In genomic region chr16:58005740-58006139, GRCm38 (mm10) we compare ENCODE assay signal across 31 mouse cellular contexts.
A peak's percentile ranks its signal among the peaks of the same experiment; 100 is the strongest.
DNase-seq lines count a peak whose midpoint lies in the region; ATAC-seq and TF ChIP-seq lines count a peak whose summit lies in the region.
"Had no signal": no experiment of that assay in that cellular context is flagged by ENCODE, and none has a peak within 500 bp of the region (broad histone marks: within the 10 kb centered on the region; RNA-seq: fewer than 3 reads in every experiment).

No protein-coding gene starts in this region.

- ATAC-seq in forebrain, embryonic 13.5 days, result peak; percentile 58; the same call in 1 of the 2 replicates
- no peak for ATAC-seq in forebrain, embryonic 12.5 days (ENCODE audit: low FRiP score)
- peak; percentile 81 for ATAC-seq in forebrain, postnatal 0 days
- ATAC-seq: intestine, embryonic 16.5 days; liver, embryonic 12.5 days; liver, postnatal 0 days; midbrain, embryonic 16.5 days had no signal

- no peaks in the 10 kb centered on the region for H3K27me3 ChIP-seq in forebrain, embryonic 13.5 days
- no peaks in the 10 kb centered on the region for H3K27me3 ChIP-seq in forebrain, embryonic 12.5 days
- no peaks in the 10 kb centered on the region for H3K27me3 ChIP-seq in forebrain, postnatal 0 days (ENCODE audit: insufficient read depth, low read length)
- H3K27me3 ChIP-seq: embryonic facial prominence, embryonic 12.5 days; heart, embryonic 12.5 days; hindbrain, embryonic 13.5 days; liver, embryonic 12.5 days had no signal

- 82% methylated on average over 3 of the region's 3 CpGs for WGBS in forebrain, embryonic 13.5 days
- 82% methylated on average over 3 of the region's 3 CpGs for WGBS in forebrain, embryonic 12.5 days
- WGBS in forebrain, postnatal 0 days, result 65% methylated on average over 3 of the region's 3 CpGs

- no peaks in the 10 kb centered on the region for H3K9me3 ChIP-seq in forebrain, embryonic 13.5 days (replicated peaks)
- H3K9me3 ChIP-seq in forebrain, embryonic 12.5 days, result no peaks in the 10 kb centered on the region
- H3K9me3 ChIP-seq in forebrain, postnatal 0 days (ENCODE audit: low read length), result no peaks in the 10 kb centered on the region
- H3K9me3 ChIP-seq: embryonic facial prominence, embryonic 12.5 days; heart, embryonic 12.5 days; hindbrain, embryonic 13.5 days; liver, embryonic 12.5 days had no signal

- DNase-seq in layer of hippocampus, postnatal 14 days (ENCODE audit: low spot score in 2 of 2), result peak; percentile 3 to 36
- DNase-seq in layer of hippocampus, adult 9-10 months (ENCODE audit: low spot score), result no peak
- DNase-seq in brain, adult 2 months (ENCODE audit: low read depth, low spot score), result peak; percentile 30
- no peak for DNase-seq in forebrain, postnatal 0 days
- DNase-seq in kidney, adult 11 months, result no peak
- DNase-seq: adrenal gland, postnatal 25 days; cerebellum, adult 2 months; cerebellum, postnatal 25 days; gastrocnemius, adult 2 months; gastrocnemius, postnatal 36 days; heart, adult 18-20 months; heart, postnatal 4 days; kidney, adult 9 months; kidney, postnatal 10 days; liver, postnatal 0 days; lung, postnatal 36 days; right cerebral cortex, postnatal 4 days; thymus, adult 18-20 months; thymus, postnatal 25 days had no signal

- H3K9ac ChIP-seq in forebrain, embryonic 13.5 days, result no peak overlapping the region
- no peak overlapping the region for H3K9ac ChIP-seq in forebrain, embryonic 12.5 days
- no peak overlapping the region for H3K9ac ChIP-seq in forebrain, postnatal 0 days
- H3K9ac ChIP-seq: embryonic facial prominence, embryonic 12.5 days; heart, embryonic 12.5 days; hindbrain, embryonic 13.5 days; liver, embryonic 12.5 days; liver, postnatal 0 days had no signal

- H3K4me2 ChIP-seq in forebrain, embryonic 13.5 days, result no peak overlapping the region
- no peak overlapping the region for H3K4me2 ChIP-seq in forebrain, embryonic 12.5 days
- no peak overlapping the region for H3K4me2 ChIP-seq in forebrain, postnatal 0 days (ENCODE audit: low read depth)
- H3K4me2 ChIP-seq: embryonic facial prominence, embryonic 12.5 days; heart, embryonic 12.5 days; hindbrain, embryonic 13.5 days; liver, embryonic 12.5 days; midbrain, embryonic 11.5 days had no signal

- H3K27ac ChIP-seq in forebrain, embryonic 13.5 days, result no peak overlapping the region
- H3K27ac ChIP-seq in forebrain, embryonic 12.5 days, result no peak overlapping the region
- no peak overlapping the region for H3K27ac ChIP-seq in forebrain, postnatal 0 days (ENCODE audit: low read depth, low read length)
- H3K27ac ChIP-seq: embryonic facial prominence, embryonic 12.5 days; gastrocnemius, adult 2 months; hindbrain, embryonic 13.5 days; left cerebral cortex, adult 2 months; liver, embryonic 12.5 days; stomach, postnatal 0 days had no signal

- no peaks in the 10 kb centered on the region for H3K36me3 ChIP-seq in forebrain, embryonic 13.5 days (ENCODE audit: poor library complexity, severe bottlenecking)
- no peaks in the 10 kb centered on the region for H3K36me3 ChIP-seq in forebrain, embryonic 12.5 days (replicated peaks)
- no peaks in the 10 kb centered on the region for H3K36me3 ChIP-seq in forebrain, postnatal 0 days (ENCODE audit: insufficient read depth)
- H3K36me3 ChIP-seq: embryonic facial prominence, embryonic 12.5 days; heart, embryonic 12.5 days; hindbrain, embryonic 13.5 days; liver, embryonic 12.5 days had no signal

- H3K4me3 ChIP-seq in forebrain, embryonic 13.5 days, result no peak overlapping the region
- no peak overlapping the region for H3K4me3 ChIP-seq in forebrain, embryonic 12.5 days (replicated peaks)
- no peak overlapping the region for H3K4me3 ChIP-seq in forebrain, postnatal 0 days (ENCODE audit: low read depth, low read length)
- H3K4me3 ChIP-seq: embryonic facial prominence, embryonic 12.5 days; erythroblast, embryonic 14.5 days; gastrocnemius, adult 2 months; heart, embryonic 12.5 days; hindbrain, embryonic 13.5 days; left cerebral cortex, adult 2 months; liver, embryonic 12.5 days had no signal

- no peak for TF ChIP-seq CTCF in forebrain, postnatal 0 days (IDR thresholded peaks at IDR 0.05; ENCODE audit: low read depth)

- H3K4me1 ChIP-seq in forebrain, embryonic 13.5 days, result no peaks in the 10 kb centered on the region
- H3K4me1 ChIP-seq in forebrain, embryonic 12.5 days, result no peaks in the 10 kb centered on the region
- H3K4me1 ChIP-seq in forebrain, postnatal 0 days (ENCODE audit: insufficient read depth), result no peaks in the 10 kb centered on the region
- H3K4me1 ChIP-seq: embryonic facial prominence, embryonic 12.5 days; heart, embryonic 12.5 days; hindbrain, embryonic 13.5 days; liver, embryonic 12.5 days had no signal

Comparison
In these comparisons a context has a peak if more than half of its experiments do, and no peak if none do; other contexts are left out.
1. DNase-seq: peak in layer of hippocampus, postnatal 14 days (2 of 2) and brain, adult 2 months (single experiment); none in layer of hippocampus, adult 9-10 months (single experiment), forebrain, postnatal 0 days (single experiment) and kidney, adult 11 months (single experiment).